ENCODE assay signal across 8 mouse cellular contexts in genomic region chrX:11087913-11088312, GRCm38 (mm10).
A peak's percentile ranks its signal among the peaks of the same experiment; 100 is the strongest.
DNase-seq lines count a peak whose midpoint lies in the region; ATAC-seq and TF ChIP-seq lines count a peak whose summit lies in the region.

No protein-coding gene starts in this region.

- 22% methylated on average over 14 of the region's 14 CpGs for WGBS in heart, adult 2 months
- 23% methylated on average over 14 of the region's 14 CpGs for WGBS in kidney, embryonic 14.5 days
- WGBS in liver, embryonic 13.5 days (ENCODE audit: insufficient replicate concordance) = 17% methylated on average over 10 of the region's 14 CpGs
- WGBS in neural tube, embryonic 13.5 days = 17% methylated on average over 12 of the region's 14 CpGs

- intact Hi-C loops in gastrocnemius, adult 2 months (cut with DNase I) = loop anchor here (10.0 kb wide), 1 partner anchor 373 kb away; the partner anchor contains the start of gene Mid1ip1
- intact Hi-C loops in heart, adult 2 months (cut with DNase I) = no loop called here

- H3K36me3 ChIP-seq in heart, adult 2 months (ENCODE audit: control insufficient read depth, insufficient read depth, low read length) = no peaks in the 10 kb centered on the region
- no peaks in the 10 kb centered on the region for H3K36me3 ChIP-seq in kidney, embryonic 14.5 days (ENCODE audit: control insufficient read depth, insufficient read depth, low read length)
- H3K36me3 ChIP-seq in liver, embryonic 13.5 days = no peaks in the 10 kb centered on the region
- no peaks in the 10 kb centered on the region for H3K36me3 ChIP-seq in neural tube, embryonic 13.5 days

- TF ChIP-seq EP300 in heart, adult 2 months (IDR thresholded peaks at IDR 0.05; ENCODE audit: insufficient read depth, low read depth, low read length) = no peak

- no peak overlapping the region for H3K9ac ChIP-seq in heart, adult 2 months (ENCODE audit: low read depth, low read length)
- H3K9ac ChIP-seq in kidney, embryonic 14.5 days (ENCODE audit: low read depth, low read length) = no peak overlapping the region
- no peak overlapping the region for H3K9ac ChIP-seq in liver, embryonic 13.5 days
- H3K9ac ChIP-seq in neural tube, embryonic 13.5 days = no peak overlapping the region

- no peak for TF ChIP-seq POLR2A in heart, adult 2 months (IDR thresholded peaks at IDR 0.05; ENCODE audit: insufficient read depth, low read depth, low read length)

- peak overlapping the region; percentile 28; the same call in 1 of the 2 replicates for H3K4me3 ChIP-seq in gastrocnemius, adult 2 months
- no peak overlapping the region for H3K4me3 ChIP-seq in heart, adult 2 months
- no peak overlapping the region for H3K4me3 ChIP-seq in kidney, embryonic 14.5 days (ENCODE audit: low read length)
- H3K4me3 ChIP-seq in liver, embryonic 13.5 days (replicated peaks) = no peak overlapping the region
- no peak overlapping the region for H3K4me3 ChIP-seq in neural tube, embryonic 13.5 days

- no peak overlapping the region for H3K27ac ChIP-seq in gastrocnemius, adult 2 months
- H3K27ac ChIP-seq in heart, adult 2 months = no peak overlapping the region
- no peak overlapping the region for H3K27ac ChIP-seq in kidney, embryonic 14.5 days (ENCODE audit: low read depth, low read length)
- no peak overlapping the region for H3K27ac ChIP-seq in liver, embryonic 13.5 days
- H3K27ac ChIP-seq in neural tube, embryonic 13.5 days (replicated peaks) = no peak overlapping the region

- H3K9me3 ChIP-seq in kidney, embryonic 14.5 days (ENCODE audit: control insufficient read depth, low read length) = no peaks in the 10 kb centered on the region
- no peaks in the 10 kb centered on the region for H3K9me3 ChIP-seq in liver, embryonic 13.5 days (replicated peaks)
- H3K9me3 ChIP-seq in neural tube, embryonic 13.5 days = no peaks in the 10 kb centered on the region

- H3K4me2 ChIP-seq in kidney, embryonic 14.5 days (replicated peaks; ENCODE audit: low read depth, low read length) = peak overlapping the region; percentile 21; the same call in 1 of the 2 replicates
- 0 out of 2 replicates have a peak overlapping the region, but pooled peaks have one; percentile 29 for H3K4me2 ChIP-seq in liver, embryonic 13.5 days
- peak overlapping the region; percentile 36 for H3K4me2 ChIP-seq in neural tube, embryonic 13.5 days

- peak; percentile 52 for TF ChIP-seq CTCF in gastrocnemius, adult 2 months (IDR thresholded peaks at IDR 0.05)
- TF ChIP-seq CTCF in heart, adult 2 months (IDR thresholded peaks at IDR 0.05) = peak; percentile 65

- H3K4me1 ChIP-seq in heart, adult 2 months (ENCODE audit: control insufficient read depth, insufficient read depth, low read length) = no peaks in the 10 kb centered on the region
- H3K4me1 ChIP-seq in kidney, embryonic 14.5 days (ENCODE audit: control insufficient read depth, insufficient read depth, low read length) = no peaks in the 10 kb centered on the region
- H3K4me1 ChIP-seq in liver, embryonic 13.5 days (replicated peaks) = no peaks in the 10 kb centered on the region
- peaks cover 5% of the 10 kb centered on the region; the same call in 1 of the 2 replicates for H3K4me1 ChIP-seq in neural tube, embryonic 13.5 days (replicated peaks)

- DNase-seq in gastrocnemius, adult 2 months = peak; percentile 40
- DNase-seq in gastrocnemius, postnatal 25 days = no peak
- DNase-seq in cerebellum, postnatal 36 days = peak; percentile 15 to 30
- DNase-seq in heart, adult 2 months = peak; percentile 28 to 38
- DNase-seq in liver, embryonic 13.5 days = no peak

- ATAC-seq in kidney, embryonic 14.5 days (ENCODE audit: low FRiP score, low TSS enrichment) = no peak
- no peak for ATAC-seq in liver, embryonic 13.5 days (ENCODE audit: low read depth)
- ATAC-seq in neural tube, embryonic 13.5 days (ENCODE audit: low read depth) = peak; percentile 19; the same call in 1 of the 2 replicates
- ATAC-seq in inflammation-experienced regulatory T-cells, adult 6 months = no peak

- no peaks in the 10 kb centered on the region for H3K79me2 ChIP-seq in heart, adult 2 months (replicated peaks; ENCODE audit: control insufficient read depth, insufficient read depth, low read length)

- no peaks in the 10 kb centered on the region for H3K27me3 ChIP-seq in heart, adult 2 months (ENCODE audit: control insufficient read depth, insufficient read depth, low read length)
- no peaks in the 10 kb centered on the region; the same call in 1 of the 2 replicates for H3K27me3 ChIP-seq in kidney, embryonic 14.5 days (ENCODE audit: control insufficient read depth, insufficient read depth, low read length)
- H3K27me3 ChIP-seq in liver, embryonic 13.5 days = no peaks in the 10 kb centered on the region
- H3K27me3 ChIP-seq in neural tube, embryonic 13.5 days = no peaks in the 10 kb centered on the region

Comparison
In these comparisons a context has a peak if more than half of its experiments do, and no peak if none do; other contexts are left out.
1. DNase-seq: peak in gastrocnemius, adult 2 months (single experiment), cerebellum, postnatal 36 days (2 of 2) and heart, adult 2 months (2 of 2); none in gastrocnemius, postnatal 25 days (single experiment) and liver, embryonic 13.5 days (single experiment).
2. Peak in every context shown above with its lines, with median percentiles within 50 percentile points of each other: H3K4me2 ChIP-seq.